Mouse (Mus musculus): ENCODE measurements around the gene Arhgap24. TPM values are rescaled to one million over a fixed set of nuclear protein-coding genes. Genes with fewer than 3 reads are reported as not detected.

The Arhgap24 gene
- total RNA-seq, 2 experiments from 2014 or later: 6.1 to 7.0 TPM

- DNase-seq (ENCODE audit: extremely low spot score in 1 of 2, low spot score in 1 of 2): no peak
Observed at GRCm38 (mm10) chr5:102777852-102778251, 296.7 kb downstream of the Arhgap24 start.

- no peak for DNase-seq (ENCODE audit: extremely low spot score in 1 of 2, low spot score in 1 of 2)
Observed at GRCm38 (mm10) chr5:102778253-102778652, 297.1 kb downstream of the Arhgap24 start.

GRCm38 (mm10) chr5:102783585-102783984, 302.4 kb downstream of the Arhgap24 start:
- DNase-seq (ENCODE audit: extremely low spot score in 1 of 2, low spot score in 1 of 2): no peak

GRCm38 (mm10) chr5:102786123-102786522, 304.9 kb downstream of the Arhgap24 start:
- no peak for DNase-seq (ENCODE audit: extremely low spot score in 1 of 2, low spot score in 1 of 2)

- DNase-seq (ENCODE audit: extremely low spot score in 1 of 2, low spot score in 1 of 2): no peak
Observed at GRCm38 (mm10) chr5:102788437-102788836, 307.2 kb downstream of the Arhgap24 start.

- no peak for DNase-seq (ENCODE audit: extremely low spot score in 1 of 2, low spot score in 1 of 2)
Observed at GRCm38 (mm10) chr5:102791273-102791672, 310.1 kb downstream of the Arhgap24 start.

GRCm38 (mm10) chr5:102793536-102793935, 312.3 kb downstream of the Arhgap24 start:
- DNase-seq (ENCODE audit: extremely low spot score in 1 of 2, low spot score in 1 of 2): no peak

- DNase-seq (ENCODE audit: extremely low spot score in 1 of 2, low spot score in 1 of 2): no peak
Observed at GRCm38 (mm10) chr5:102801469-102801868, 320.3 kb downstream of the Arhgap24 start.

- no peak for DNase-seq (ENCODE audit: extremely low spot score in 1 of 2, low spot score in 1 of 2)
Observed at GRCm38 (mm10) chr5:102802833-102803232, 321.6 kb downstream of the Arhgap24 start.

GRCm38 (mm10) chr5:102803675-102804074, 322.5 kb downstream of the Arhgap24 start:
- no peak for DNase-seq (ENCODE audit: extremely low spot score in 1 of 2, low spot score in 1 of 2)

GRCm38 (mm10) chr5:102807518-102807917, 326.3 kb downstream of the Arhgap24 start:
- DNase-seq (ENCODE audit: extremely low spot score in 1 of 2, low spot score in 1 of 2): no peak

GRCm38 (mm10) chr5:102810366-102810957, 329.3 kb downstream of the Arhgap24 start:
- no peak for DNase-seq (ENCODE audit: extremely low spot score in 1 of 2, low spot score in 1 of 2)

- no peak for DNase-seq (ENCODE audit: extremely low spot score in 1 of 2, low spot score in 1 of 2)
Observed at GRCm38 (mm10) chr5:102813271-102813670, 332.1 kb downstream of the Arhgap24 start.

- no peak for DNase-seq (ENCODE audit: extremely low spot score in 1 of 2, low spot score in 1 of 2)
Observed at GRCm38 (mm10) chr5:102817641-102818040, 336.4 kb downstream of the Arhgap24 start.

GRCm38 (mm10) chr5:102825538-102825937, 344.3 kb downstream of the Arhgap24 start:
- no peak for DNase-seq (ENCODE audit: extremely low spot score in 1 of 2, low spot score in 1 of 2)

GRCm38 (mm10) chr5:102839071-102839470, 357.9 kb downstream of the Arhgap24 start:
- DNase-seq (ENCODE audit: extremely low spot score in 1 of 2, low spot score in 1 of 2): no peak

GRCm38 (mm10) chr5:102843934-102844709, 362.9 kb downstream of the Arhgap24 start:
- DNase-seq (ENCODE audit: extremely low spot score in 1 of 2, low spot score in 1 of 2): no peak

GRCm38 (mm10) chr5:102844731-102845598, 363.8 kb downstream of the Arhgap24 start:
- peak; percentile 53 to 56 for DNase-seq (ENCODE audit: extremely low spot score in 1 of 2, low spot score in 1 of 2)

- DNase-seq (ENCODE audit: extremely low spot score in 1 of 2, low spot score in 1 of 2): no peak
Observed at GRCm38 (mm10) chr5:102845800-102846199, 364.6 kb downstream of the Arhgap24 start.

GRCm38 (mm10) chr5:102847859-102848258, 366.7 kb downstream of the Arhgap24 start:
- no peak for DNase-seq (ENCODE audit: extremely low spot score in 1 of 2, low spot score in 1 of 2)

GRCm38 (mm10) chr5:102851761-102852160, 370.6 kb downstream of the Arhgap24 start:
- DNase-seq (ENCODE audit: extremely low spot score in 1 of 2, low spot score in 1 of 2): no peak

All from layer of hippocampus, postnatal 25 days (tissue).